Mouse (Mus musculus): Measurements from ENCODE around the gene Csad. TPM values are rescaled to one million over a fixed set of nuclear protein-coding genes. Genes with fewer than 3 reads are reported as not detected.

Gene Csad
- total RNA-seq, 2 experiments from 2014 or later, result 32.5 to 38.4 TPM

GRCm38 (mm10) chr15:102136129-102136758, 68.3 kb downstream of the Csad start, which contains the start of gene Spryd3:
TSS of gene Spryd3 (minus strand) at chr15:102136234.
- peak; percentile 97 to 99 for DNase-seq (ENCODE audit: extremely low spot score in 1 of 2, low spot score in 1 of 2)

GRCm38 (mm10) chr15:102135522-102136128, 68.9 kb downstream of the Csad start:
- no peak for DNase-seq (ENCODE audit: extremely low spot score in 1 of 2, low spot score in 1 of 2)

GRCm38 (mm10) chr15:102134709-102135108, 69.8 kb downstream of the Csad start:
- DNase-seq (ENCODE audit: extremely low spot score in 1 of 2, low spot score in 1 of 2), result no peak

- DNase-seq (ENCODE audit: extremely low spot score in 1 of 2, low spot score in 1 of 2), result no peak
These were observed 71.2 kb downstream of the Csad start for GRCm38 (mm10) chr15:102133314-102133713.

Other genes with a start within 250 kb of the Csad start
- gene Krt8, start 200.2 kb downstream of the Csad start, total RNA-seq (2021), result under 1 TPM in 1 of 2 experiments, not detected in 1; 0.19 TPM
- under 1 TPM; 0.17 to 0.26 TPM for gene Krt18, start 176.5 kb downstream of the Csad start, total RNA-seq (2021)
- gene Eif4b, start 131.0 kb downstream of the Csad start, total RNA-seq (2021), result 100 to 1,000 TPM; 182 to 188 TPM
- 10 to 100 TPM; 13.3 to 15.0 TPM for gene Tns2, start 104.3 kb downstream of the Csad start, total RNA-seq (2021)
- 100 to 1,000 TPM; 149 to 154 TPM for gene Spryd3, start 68.5 kb downstream of the Csad start, total RNA-seq (2021)
- gene Igfbp6, start 60.4 kb downstream of the Csad start, total RNA-seq (2021), result 10 to 100 TPM in 1 of 2 experiments, 1 to 10 TPM in 1; 8.0 to 11.1 TPM
- not detected for gene Soat2, start 54.2 kb downstream of the Csad start, total RNA-seq (2021)
- 10 to 100 TPM; 66.6 to 70.2 TPM for gene Zfp740, start 1.5 kb downstream of the Csad start, total RNA-seq (2021)
- gene Itgb7, start 27.2 kb upstream of the Csad start, total RNA-seq (2021), result 1 to 10 TPM; 2.0 to 2.3 TPM
- 10 to 100 TPM; 13.1 to 13.6 TPM for gene Rarg, start 52.8 kb upstream of the Csad start, total RNA-seq (2021)
- not detected for gene Gm9918, start 65.8 kb upstream of the Csad start, total RNA-seq (2021)
- 10 to 100 TPM; 39.0 to 39.6 TPM for gene Mfsd5, start 74.7 kb upstream of the Csad start, total RNA-seq (2021)
- gene Espl1, start 91.5 kb upstream of the Csad start, total RNA-seq (2021), result 1 to 10 TPM; 2.9 to 3.5 TPM
- gene Pfdn5, start 121.4 kb upstream of the Csad start, total RNA-seq (2021), result 100 to 1,000 TPM; 386 to 396 TPM
- 10 to 100 TPM; 63.0 to 66.1 TPM for gene Myg1, start 127.0 kb upstream of the Csad start, total RNA-seq (2021)
- 10 to 100 TPM; 19.6 to 23.1 TPM for gene Aaas, start 146.0 kb upstream of the Csad start, total RNA-seq (2021)
- gene Sp7, start 162.5 kb upstream of the Csad start, total RNA-seq (2021), result under 1 TPM; 0.86 to 0.99 TPM
- 10 to 100 TPM; 22.5 to 24.2 TPM for gene Sp1, start 201.4 kb upstream of the Csad start, total RNA-seq (2021)
- under 1 TPM; 0.80 to 0.91 TPM for gene Amhr2, start 240.6 kb upstream of the Csad start, total RNA-seq (2021)